Mouse (Mus musculus) lung, postnatal 25 days (tissue): ENCODE data around the gene Ttf1.
"Not testable (repeated sequence)": the region's sequence is repeated elsewhere in the genome, so short reads cannot be mapped to it uniquely, and the experiment has no call there.

Source experiments
- DNase-seq: peaks from one replicate; pipeline ENCODE4 v3.0.0; 2022; ENCODE audit warnings: low spot score

Gene Ttf1

DNA sequence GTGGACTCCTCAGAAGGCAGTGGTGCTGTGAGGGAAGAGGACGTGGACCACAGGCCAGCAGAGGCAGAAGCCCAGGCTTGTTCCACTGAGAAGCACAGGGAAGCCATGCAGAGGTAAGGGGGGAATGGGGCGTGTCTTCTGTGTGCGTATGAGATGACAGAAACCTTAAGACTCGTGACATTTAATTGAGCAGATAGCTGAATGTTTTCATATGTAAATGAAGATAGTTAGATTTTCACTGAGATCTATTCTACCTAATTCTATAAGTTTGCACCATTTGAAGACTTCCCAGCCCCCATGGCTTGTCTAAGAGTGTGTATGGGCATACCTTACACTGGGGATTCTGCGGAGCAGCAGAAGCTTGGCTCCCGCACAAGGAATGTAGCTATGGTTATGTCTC is 5.7 kb downstream of the Ttf1 start:
- DNase-seq = no peak

DNA sequence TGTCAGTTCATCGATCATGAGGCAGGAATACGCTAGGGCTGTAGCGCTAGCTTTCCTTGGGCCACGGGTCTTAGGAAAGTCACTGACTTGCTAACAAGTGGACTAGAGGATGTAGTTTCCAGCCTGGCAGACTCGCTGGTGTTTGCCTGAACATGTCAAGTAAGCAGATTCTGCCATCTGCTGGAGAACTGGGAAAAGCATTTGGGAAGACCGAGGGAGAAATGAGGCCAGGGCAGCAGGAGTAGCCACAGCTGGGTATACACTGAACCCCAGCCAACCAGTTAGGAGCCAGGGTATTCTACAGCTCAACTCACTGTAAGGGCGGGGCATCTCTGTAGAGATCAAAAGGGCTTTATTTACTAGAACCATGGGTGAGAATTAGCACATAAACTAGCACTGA is 6.3 kb downstream of the Ttf1 start:
- DNase-seq = no peak

DNA sequence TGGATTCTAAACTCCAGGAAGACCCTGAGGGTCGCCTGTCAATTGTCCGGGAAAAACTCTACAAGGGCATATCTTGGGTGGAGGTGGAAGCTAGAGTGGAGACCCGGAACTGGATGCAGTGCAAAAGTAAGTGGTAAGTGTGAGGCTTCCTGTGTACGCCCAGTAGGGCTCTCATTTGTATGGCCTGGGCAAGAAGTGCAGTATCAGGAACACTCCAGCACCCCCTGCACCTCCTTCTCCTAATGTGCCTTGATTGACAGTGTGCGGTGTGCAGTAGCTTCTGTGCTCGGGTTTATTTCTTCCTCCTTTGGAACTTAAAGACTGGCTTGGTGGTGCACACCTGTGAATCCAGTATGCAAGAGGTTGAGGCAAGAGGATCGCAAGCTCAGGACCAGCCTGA is 14.6 kb downstream of the Ttf1 start:
- no peak for DNase-seq

DNA sequence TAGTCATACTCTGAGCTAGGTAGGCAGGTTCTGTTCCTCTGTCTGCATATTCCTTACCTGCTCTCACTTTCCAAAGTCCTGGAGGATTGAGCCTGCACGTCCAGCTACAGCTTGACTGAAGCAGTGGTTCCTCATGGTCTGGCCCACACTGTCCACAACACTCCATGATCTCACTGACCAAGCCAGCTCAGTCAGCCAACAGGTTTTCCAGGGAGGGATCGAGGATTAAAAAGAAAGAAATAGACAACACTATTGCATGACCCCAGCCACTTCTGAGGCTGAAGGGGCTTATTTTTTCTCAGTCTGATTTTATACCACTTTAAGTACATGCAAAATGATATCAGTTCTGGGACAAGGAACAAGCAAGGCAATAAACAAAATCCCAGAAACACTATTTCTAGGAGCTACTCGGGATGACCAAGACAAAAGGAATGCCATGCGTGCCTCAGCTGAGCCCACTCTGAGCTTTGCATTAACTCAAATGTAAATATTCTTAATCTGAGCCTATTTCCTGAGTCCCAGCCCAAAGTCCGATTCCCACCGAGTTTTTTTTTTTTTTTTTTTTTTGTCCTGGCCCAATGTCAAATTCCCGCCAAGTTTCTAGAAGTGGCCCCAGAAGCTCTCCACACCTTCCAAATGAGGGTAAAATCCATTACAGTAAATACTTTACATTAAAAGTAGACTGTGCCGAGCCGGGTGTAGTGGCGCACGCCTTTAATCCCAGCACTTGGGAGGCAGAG is 15.4 kb downstream of the Ttf1 start:
- no peak for DNase-seq

DNA sequence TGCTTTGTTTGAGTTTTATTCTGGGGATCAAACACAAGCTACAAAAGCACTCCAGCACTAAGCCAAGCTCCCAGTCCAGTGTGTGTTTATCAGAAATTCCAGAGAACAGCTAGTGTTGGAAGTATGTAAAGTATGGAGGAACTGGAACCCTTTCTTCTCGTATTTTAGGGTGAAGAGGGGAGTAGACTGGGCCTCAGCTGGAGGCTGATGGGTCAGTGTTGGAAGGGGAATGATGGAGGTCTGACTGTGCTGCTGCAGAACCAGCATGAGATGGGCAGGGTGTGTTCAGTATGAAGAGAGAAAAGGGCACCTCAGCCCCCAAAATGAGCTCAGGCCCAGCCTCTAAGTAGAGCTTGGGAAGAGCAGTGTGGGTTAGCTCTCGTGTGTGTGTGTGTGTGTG is 16.2 kb downstream of the Ttf1 start:
- no peak for DNase-seq

DNA sequence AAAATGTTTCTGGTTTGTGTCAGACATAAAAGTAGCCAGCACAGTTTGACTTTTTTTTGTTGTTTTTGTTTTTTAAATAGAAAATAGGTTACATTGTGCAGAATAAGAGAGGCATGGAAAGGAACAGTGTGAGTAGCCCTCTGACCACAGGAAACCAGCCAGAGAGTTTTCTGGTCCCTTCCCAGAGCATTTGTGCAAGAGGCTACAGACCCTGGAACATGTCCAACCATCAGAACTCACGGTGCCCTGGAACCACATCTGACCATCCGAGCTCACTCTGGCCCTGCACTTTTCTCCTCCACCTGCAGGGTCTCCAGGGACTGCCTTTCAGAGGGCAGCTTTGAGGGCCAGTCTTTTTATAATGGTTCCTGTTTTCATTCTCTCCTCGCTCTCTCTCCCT is 21.9 kb downstream of the Ttf1 start:
- DNase-seq = no peak

DNA sequence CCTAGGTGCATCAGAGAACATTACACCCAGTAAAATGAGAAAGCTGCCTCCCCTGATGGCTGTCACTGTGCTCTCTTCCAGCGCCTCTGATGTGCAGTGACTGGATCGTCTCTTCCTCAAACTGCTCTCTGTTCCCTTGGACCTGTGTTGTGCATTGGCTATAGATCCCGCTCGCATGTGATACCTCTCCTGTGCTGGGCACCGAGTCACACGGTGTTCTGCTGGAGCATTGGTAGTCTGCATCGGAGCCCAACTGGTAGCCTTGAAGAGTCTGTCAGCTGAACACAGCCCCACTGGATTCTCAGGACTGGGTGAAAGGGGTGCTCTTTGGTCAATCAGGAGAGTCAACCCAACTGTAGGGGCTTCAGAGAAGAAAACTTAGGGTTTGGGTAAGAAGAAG is 26.0 kb downstream of the Ttf1 start:
- DNase-seq = no peak

DNA sequence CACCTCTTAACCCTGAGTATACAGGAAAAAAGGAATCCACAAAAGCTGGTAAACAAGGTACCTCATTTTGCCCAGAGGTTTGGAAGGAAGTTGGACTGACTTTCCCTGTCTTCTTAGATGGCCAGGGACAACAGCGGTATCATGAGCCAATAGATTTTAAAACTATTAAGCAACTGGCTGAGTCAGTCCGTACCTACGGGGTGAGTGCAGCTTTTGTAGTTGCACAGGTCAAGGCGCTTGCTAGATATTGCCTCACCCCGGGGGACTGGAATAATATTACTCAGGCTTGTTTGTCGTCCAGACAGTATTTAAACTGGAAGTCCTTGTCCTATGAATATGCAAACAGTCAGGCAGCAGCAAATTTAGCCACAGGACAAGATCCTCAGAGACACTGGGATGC is 29.2 kb downstream of the Ttf1 start:
- not testable (repeated sequence) for DNase-seq

DNA sequence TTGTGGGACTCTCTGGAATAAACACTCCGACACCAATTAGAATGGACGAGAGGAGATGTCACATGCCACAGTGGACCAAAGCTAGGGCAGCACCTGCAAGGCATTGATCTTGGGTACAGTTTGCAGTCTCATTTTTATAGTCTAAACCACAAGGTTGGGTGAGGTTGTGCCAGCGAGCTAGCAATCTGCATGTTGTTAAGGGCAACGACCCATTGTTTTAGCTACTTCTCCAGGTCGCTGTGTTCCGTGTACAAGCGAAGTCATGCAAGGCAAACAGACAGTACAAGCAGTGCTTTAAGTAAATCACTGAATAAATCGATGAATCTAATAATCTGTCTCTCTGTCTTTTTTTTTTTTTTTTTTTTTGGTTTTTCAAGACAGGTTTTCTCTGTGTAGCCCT is 35.6 kb downstream of the Ttf1 start:
- peak; percentile 17 for DNase-seq

DNA sequence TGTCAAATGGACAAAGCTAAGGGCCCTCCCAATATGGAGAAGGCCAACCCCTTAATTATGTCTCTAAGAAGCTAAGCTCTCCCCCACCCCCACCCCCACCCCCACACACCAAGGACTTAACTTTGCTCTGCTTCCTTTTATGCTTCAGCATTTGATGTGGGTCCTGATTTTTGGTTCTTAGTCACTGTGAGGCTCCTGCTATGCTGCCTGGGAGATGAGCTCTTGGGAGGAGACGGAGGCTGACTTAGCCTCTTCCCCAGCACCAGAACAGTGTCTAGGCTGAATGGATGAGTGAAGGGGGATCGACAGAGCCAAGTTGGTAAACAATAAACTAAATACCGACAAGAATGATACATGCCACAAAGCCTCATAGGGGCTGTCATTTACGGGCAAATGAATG is 36.7 kb downstream of the Ttf1 start:
- no peak for DNase-seq

DNA sequence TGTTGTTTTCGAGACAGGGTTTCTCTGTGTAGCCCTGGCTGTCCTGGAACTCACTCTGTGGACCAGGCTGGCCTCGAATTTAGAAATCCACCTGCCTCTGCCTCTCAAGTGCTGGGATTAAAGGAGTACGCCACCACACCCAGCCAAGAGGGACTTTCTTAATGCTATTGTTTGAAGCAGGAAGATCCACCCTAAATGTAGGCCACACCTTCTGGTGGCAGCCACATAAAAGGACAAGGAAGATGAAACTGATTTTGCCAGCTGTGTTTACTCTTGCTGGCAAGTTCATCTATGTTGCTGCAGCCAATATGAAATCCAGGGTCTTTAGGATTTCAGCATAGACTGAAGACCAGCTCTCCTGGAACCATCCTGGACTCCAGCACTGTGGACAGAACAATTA is 37.4 kb downstream of the Ttf1 start:
- peak; percentile 8 for DNase-seq

DNA sequence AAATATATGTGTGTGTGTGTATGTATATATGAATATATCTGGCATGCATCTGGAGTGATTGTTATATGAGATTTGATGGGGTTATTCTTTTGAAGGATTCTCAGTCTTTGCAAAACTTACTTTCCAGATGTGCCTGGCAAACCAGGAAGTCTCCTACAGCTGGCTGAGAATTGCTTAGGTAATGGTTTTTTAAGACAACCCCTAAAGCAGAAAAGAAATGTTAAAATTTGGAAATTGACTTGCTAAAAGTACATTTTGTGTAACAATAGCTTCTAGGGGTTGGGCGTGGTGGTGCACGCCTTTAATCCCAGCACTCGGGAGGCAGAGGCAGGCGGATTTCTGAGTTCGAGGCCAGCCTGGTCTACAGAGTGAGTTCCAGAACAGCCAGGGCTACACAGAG is 37.9 kb downstream of the Ttf1 start:
- DNase-seq = not testable (repeated sequence)

DNA sequence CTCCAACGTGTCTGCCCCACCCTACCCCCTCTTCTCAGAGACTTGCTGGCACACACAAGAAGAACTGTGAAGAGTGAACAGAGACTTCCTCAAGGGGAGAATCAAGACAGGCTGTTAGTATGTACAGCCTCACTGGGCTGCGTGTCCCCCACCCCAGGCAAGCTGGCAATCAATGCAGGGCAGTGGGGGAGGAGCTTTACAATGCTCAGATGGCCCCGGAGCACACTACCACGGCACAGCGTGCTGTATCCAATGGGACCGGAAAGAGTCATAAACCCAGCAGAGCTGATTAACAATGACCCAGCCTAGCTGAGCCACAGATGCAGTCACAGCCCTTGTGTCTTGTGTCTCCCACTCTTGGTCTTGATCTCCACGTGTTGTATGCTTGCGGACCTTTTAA is 38.7 kb downstream of the Ttf1 start:
- no peak for DNase-seq

DNA sequence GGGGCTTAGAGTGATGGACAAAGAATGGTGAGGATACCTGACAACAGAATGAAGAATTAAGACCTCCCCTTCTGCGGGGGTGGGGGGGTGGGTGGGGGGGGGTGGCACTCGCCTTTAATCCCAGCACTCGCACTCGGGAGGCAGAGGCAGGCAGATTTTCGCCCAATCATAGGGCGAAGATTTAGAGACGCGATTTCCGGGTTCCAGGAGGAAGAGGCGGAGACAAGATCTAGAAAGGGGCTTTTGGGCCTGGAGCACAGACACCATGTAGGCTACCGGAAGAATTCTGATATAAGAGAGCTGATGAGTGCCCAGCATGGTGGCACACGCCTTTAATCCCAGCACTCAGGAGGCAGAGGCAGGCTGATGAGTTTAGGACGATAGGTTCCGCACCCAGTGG is 39.6 kb downstream of the Ttf1 start:
- DNase-seq = no peak

DNA sequence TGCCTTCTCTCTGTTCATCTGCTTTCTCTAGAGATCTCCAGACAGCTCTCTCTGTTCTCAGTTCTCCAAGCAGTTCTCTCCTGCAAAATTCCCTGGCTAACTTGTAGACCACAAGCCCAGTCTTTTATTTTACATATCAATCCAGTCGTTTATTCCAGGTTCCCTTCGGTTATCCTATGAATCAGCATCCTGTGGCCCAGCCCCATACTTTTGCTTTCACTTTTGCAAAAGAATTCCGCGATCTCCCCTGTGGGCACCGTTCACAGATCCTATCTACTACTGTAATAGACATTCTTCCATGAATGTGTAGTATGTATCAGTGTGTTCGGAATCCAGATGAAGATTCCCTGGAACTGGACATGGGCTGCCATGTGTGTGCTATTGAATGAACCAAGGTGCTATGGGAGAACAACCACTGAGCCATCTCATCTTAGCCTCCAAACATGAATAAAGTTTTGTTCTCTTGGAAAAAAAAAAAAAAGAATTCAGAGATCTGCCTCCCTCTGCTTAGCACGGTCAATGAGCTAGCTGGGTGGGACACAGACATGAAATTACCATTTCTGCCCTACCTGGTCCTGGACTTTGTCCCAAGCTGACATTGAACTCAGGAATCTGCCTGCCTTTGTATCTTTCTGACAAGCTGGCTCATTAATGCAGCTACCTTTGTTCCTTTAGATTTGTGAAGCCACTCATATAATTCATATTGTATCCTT is 40.9 kb downstream of the Ttf1 start:
- peak; percentile 16 for DNase-seq

DNA sequence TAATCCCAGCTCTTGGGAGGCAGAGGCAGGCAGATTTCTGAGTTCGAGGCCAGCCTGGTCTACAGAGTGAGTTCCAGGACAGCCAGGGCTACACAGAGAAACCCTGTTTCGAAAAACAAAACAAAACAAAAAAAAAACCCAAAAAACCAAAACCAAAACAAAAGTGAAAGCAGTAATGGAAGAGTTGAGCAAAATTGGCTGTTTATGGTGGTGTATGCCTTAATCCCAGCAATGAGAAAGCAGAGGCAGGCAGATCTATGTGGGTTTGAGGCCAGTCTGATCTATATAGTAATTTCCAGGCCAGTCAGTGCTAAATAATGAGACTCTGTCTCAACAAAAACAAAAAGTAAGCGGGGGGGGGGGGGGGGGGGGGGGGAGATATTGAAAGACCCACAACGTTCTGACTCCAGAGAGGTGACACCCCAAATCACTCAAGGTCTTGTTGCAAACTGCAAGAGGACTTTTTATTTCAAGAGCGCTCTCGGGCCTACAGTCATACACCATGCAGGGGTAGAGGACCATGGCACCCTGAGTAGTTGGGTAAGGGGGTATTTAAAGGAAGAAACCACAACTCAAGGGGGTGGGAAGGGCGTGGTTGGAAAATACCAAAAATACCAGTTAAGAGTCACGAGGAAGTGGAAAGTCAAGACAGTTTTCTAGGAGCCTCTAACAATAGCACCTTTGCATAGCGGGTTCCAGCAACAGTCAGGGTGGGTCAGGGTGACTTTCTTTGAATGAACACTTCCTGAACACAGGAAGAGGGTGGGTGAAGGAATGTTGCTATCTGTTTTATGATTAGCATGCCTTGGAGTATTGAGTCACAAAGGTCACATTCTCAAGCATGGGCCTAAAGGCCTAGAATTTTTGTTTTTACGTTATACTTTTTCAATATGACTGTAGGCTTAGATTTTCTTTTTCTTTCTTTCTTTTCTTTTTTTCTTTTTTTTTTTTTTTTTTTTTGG is 42.6 kb downstream of the Ttf1 start:
- not testable (repeated sequence) for DNase-seq

DNA sequence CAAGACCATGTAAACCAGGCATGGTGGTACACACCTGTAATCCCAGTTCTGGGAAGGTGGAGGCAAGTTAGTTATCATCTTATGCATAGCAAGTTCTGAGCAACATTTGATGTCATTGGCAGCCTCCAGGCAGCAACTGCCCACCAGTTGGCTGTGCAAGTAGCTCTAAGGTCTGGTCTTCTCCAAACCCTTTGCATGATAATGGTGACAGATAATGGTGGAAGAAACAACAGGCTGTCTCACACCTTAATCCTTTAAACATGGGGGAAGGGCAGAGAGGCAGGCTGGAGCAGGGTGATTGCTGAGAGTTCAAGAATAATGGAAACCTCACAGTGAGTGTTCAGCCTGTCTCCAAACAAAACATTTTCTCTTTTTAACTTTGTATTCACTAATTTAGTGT is 60.9 kb downstream of the Ttf1 start:
- no peak for DNase-seq

DNA sequence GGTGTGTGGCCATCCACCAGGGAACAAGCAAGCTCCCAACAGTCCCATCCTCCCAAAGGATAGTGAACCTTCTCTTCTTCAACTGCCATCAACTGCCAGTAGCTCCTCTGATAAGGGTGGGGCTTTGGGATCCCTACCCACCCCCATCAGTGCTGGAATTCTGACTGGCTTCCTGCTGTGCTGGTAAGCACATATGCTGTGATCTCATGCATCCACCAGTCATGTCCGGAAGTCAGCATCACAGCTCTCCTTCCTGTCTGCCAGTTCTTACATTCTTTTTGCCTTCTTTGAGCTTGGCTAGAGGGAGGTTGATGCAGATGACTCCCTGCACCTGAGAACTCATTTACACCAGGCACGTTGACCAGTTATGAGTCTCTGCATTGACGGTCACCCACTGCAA is 62.4 kb downstream of the Ttf1 start:
- no peak for DNase-seq

DNA sequence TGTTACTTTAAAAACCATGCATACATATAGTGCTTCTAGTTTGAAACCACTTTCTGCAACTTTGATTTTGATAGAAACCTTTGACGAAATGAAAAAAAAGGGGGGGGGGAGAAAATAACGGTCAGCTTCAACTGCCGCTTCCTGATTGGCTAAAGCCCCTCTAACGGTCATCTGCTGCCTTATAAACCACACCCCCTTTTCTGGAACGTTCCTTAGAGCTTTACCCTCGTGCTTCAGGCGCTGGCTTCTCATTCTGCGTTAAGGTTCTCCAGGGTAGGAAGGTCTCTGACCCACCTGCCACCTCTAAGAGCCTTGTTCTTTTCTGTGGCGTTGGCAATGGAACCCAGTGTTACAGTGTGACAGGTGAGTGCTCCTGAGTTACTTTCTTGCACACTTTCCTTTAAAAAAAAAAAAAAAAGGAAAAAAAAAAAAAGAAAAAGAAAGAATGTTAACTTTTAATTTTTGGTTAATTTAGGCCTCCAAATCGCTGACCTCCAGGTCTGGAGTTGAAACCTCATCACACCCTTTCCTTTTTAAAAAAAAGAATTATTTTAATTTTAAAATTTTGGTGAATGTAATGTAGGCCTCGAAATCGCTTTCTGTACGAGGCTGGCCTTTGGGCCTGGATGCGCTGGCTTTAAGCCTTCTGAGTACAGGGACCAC is 64.0 kb downstream of the Ttf1 start, which contains the start of gene Setx:
TSS of gene Setx (plus strand) at position 275 of the 663 bp plus-strand sequence.
- DNase-seq = no peak

DNA sequence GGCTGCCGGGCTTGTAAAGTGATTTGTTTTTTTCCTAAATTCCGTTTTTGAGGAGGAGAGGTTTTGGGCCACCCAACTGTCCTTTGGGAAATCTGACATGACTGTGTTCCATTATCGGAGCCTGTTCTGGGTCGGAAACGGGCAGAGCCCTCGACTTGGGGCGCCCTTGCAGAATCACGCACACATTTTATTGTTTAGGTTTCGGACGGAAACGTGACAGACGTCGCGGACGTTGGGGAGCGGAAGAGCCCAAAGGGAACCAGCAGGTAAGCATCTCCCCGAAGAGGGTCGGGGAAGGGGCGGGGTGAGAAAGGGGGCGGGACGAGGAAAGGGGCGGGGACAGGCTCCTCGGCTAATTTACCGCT is 64.5 kb downstream of the Ttf1 start:
- no peak for DNase-seq

DNA sequence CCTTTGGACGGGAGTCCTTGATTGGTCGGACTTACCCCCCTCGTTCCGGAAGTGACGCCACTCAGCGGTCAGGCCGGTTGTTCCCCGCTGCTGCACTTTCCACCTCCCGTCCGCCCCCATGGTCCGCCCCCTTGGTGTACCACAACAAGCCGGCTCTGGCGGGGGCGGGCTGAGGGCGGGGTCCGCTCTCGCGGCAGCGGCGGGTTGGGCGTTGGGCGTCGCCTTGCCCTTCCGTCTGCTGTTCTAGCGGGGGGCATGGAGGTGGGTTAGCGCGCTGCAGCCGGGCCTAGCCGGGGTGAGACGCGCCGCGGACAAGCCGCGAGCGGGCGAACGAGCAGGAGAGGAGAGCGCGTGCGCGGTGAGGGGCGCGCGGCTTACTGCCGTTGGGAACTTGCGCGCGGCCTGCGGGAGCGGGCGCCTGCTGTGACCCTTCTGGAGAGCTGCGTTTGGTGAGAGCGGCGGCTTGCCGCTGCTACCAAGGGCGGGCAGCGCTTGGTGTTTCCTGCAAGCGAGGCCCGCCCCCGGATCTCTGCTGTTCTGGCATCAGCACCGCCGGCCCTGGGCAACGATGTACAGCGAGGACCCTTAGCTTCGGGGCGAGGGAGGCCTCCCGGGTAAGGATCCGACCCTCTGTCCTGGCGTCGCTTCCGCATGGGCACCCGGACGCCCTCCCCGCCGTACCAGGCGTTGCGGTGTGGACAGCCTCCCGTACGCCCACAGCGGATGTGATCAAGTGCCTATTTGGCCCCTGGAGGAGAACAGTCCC is 65.1 kb downstream of the Ttf1 start:
- peak; percentile 100 for DNase-seq
